Mouse (Mus musculus): Measurements from ENCODE around the gene Polr2b. TPM values are rescaled to one million over a fixed set of nuclear protein-coding genes. Genes with fewer than 3 reads are reported as not detected.

The Polr2b gene
- polyA plus RNA-seq, 1 experiment from 2014 or later, result 46.0 TPM

Small RNA genes within 50 kb of the gene (microRNA-seq; reads per million reads assigned to microRNA genes)
- gene Mir5098, result 1.1 reads per million

Other genes with a start within 250 kb of the Polr2b start
- gene Hopx, start 195.0 kb upstream of the Polr2b start, polyA plus RNA-seq (2016; fragmentation: Nextera tagmentation; extraction: Ambion mirVana), result 0.19 TPM in 1 of 2 replicates, not detected in the other
- gene Spink2, start 98.7 kb upstream of the Polr2b start, polyA plus RNA-seq (2016; fragmentation: Nextera tagmentation; extraction: Ambion mirVana), result 0.23 TPM in 1 of 2 replicates, not detected in the other
- 12.3 and 12.9 TPM in 2 replicates for gene Rest, start 44.7 kb upstream of the Polr2b start, polyA plus RNA-seq (2016; fragmentation: Nextera tagmentation; extraction: Ambion mirVana)
- 40.7 and 44.9 TPM in 2 replicates for gene Noa1, start 63 bp upstream of the Polr2b start, polyA plus RNA-seq (2016; fragmentation: Nextera tagmentation; extraction: Ambion mirVana)
- gene Igfbp7, start 97.9 kb downstream of the Polr2b start, polyA plus RNA-seq (2016; fragmentation: Nextera tagmentation; extraction: Ambion mirVana), result 13.4 and 14.2 TPM in 2 replicates